Mouse (Mus musculus): ENCODE results near the gene Camta1. TPM values are rescaled to one million over a fixed set of nuclear protein-coding genes. Genes with fewer than 3 reads are reported as not detected.
A peak's percentile ranks its signal among the peaks of the same experiment; 100 is the strongest.

The Camta1 gene
- polyA plus RNA-seq, 1 experiment from 2014 or later: 93.9 TPM

DNA sequence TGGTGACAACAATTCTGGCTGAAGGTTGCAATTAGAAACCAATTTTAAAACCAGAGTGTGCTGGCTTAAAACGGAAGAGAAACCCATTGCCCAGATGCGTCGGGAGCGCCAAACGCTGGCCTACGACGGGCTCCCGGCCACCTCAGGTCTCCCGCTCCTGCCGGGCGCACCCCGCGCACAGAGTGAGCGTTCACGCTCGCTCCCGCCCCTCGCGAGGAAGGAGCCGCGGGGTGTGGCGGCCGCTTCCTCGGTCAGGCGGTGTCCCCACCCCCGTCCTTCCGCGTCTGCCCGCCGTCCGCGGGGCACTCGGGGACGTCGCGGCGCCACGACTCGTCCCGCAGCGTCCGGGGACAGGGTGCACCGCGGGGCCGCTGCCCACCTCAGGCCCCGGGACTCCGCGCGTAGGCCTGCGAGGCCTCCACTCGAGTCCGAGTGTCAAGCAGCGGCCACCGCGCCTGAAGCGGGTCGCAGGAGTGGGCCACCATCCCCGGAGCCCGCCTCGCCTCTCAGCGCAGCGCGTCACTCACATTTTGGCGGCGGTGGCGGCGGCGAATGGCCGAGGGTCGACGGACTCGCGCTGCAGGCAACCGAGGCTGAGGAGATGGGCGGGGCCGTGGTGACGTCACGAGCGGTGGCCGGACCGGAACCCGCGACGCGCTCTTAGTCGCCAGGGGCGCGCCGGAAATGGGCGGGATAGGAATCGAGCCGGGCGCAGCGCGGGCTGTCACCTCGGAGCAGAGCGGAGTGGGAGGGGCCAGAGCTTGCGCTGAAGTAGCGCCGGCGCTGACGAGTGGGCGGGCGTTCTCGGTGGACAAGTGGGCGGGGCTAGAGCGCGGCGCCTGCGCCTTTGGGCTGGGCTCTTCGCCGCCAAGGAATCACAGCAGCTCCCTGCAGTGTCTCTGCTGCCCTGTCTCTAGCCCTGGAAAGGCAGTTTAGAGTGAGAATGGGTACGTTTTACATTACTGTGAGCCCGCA lies 804.0 kb downstream of the Camta1 start, which contains the start of gene Vamp3:
TSS of gene Vamp3 (minus strand) at position 617 of the 975 bp plus-strand sequence.
- no peaks in the 10 kb centered on the region; the same call in 1 of the 2 replicates for H3K9me3 ChIP-seq (ENCODE audit: control insufficient read depth, low read length)

DNA sequence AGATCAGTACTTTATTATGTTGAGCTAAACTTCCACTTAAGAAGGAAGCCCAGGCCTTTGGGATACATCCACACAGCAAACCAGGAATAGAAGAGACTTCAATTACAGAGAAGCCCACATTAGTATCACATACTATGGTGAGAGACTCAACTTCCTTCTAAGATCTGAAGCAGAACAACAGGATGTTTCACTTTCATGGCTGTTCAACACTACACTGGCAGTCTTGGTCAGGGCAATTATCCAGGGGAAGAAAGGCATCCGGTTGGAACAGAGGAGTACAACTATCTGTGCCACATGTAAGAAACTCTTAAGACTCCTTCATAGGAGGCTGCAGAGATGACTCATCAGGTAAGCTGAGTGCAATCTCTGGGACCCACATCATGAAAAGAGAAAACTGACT lies 810.5 kb downstream of the Camta1 start:
- Histone ChIP-seq H3K9ac (ENCODE audit: low read depth, low read length) (no peak overlapping the region), H3K27me3 (replicated peaks; ENCODE audit: control insufficient read depth, insufficient read depth, low read length) (no peaks in the 10 kb centered on the region), H3K4me2 (no peak overlapping the region), H3K4me1 (replicated peaks; ENCODE audit: control insufficient read depth, insufficient read depth, low read length) (peaks cover under 1% of the 10 kb centered on the region; the same call in 1 of the 2 replicates), H3K27ac (ENCODE audit: low read depth, low read length) (no peak overlapping the region), H3K36me3 (ENCODE audit: control insufficient read depth, insufficient read depth, low read length) (peaks cover 22% of the 10 kb centered on the region), H3K4me3 (ENCODE audit: low read depth, low read length) (no peak overlapping the region), H3K9me3 (ENCODE audit: control insufficient read depth, low read length) (no peaks in the 10 kb centered on the region)
- WGBS: 95% methylated on average over 1 of the region's 1 CpGs
- ATAC-seq (replicated peaks; ENCODE audit: low FRiP score) (no peak), DNase-seq (ENCODE audit: low spot score) (no peak)

More for the DNA sequence above, 804.0 kb downstream of the Camta1 start, which contains the start of gene Vamp3:
- peak; percentile 99 for DNase-seq (ENCODE audit: low spot score)
- ATAC-seq (replicated peaks; ENCODE audit: low FRiP score): peak; percentile 98
- Histone ChIP-seq H3K4me2 (peak within 1 kb of the TSS; percentile 86), H3K4me3 (ENCODE audit: low read depth, low read length) (peak within 1 kb of the TSS; percentile 96), H3K4me1 (replicated peaks; ENCODE audit: control insufficient read depth, insufficient read depth, low read length) (peaks cover 8% of the 10 kb centered on the region), H3K36me3 (ENCODE audit: control insufficient read depth, insufficient read depth, low read length) (peaks cover 4% of the 10 kb centered on the region; the same call in 1 of the 2 replicates), H3K9ac (ENCODE audit: low read depth, low read length) (peak within 1 kb of the TSS; percentile 95), H3K27ac (ENCODE audit: low read depth, low read length) (peak within 1 kb of the TSS; percentile 92), H3K27me3 (replicated peaks; ENCODE audit: control insufficient read depth, insufficient read depth, low read length) (no peaks in the 10 kb centered on the region)
- under 1% methylated on average over 109 of the region's 114 CpGs for WGBS

DNA sequence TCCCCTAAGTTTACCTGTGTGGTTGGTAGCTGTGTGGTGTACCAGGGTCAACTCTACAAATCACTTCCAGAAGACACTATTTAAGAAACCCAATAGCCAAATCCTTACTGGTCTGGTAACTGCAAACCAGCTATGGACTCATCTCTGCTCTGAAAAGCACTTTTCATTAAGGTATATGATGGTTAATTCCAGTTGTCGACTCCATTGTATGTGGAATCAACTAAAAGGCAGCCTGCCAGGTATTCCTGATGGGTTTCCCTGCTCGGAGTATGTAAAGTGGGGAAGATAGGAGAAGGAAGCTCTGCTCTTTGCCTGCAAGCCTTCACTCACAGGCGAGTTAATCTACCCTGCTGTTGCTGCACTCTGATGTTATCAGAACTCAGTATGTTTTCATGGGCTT lies 815.2 kb downstream of the Camta1 start:
- no peak overlapping the region for H3K9ac ChIP-seq (ENCODE audit: low read depth, low read length)
- no peak overlapping the region for H3K4me2 ChIP-seq
- 78% methylated on average over 3 of the region's 3 CpGs for WGBS
- peaks cover 3% of the 10 kb centered on the region; the same call in 1 of the 2 replicates for H3K4me1 ChIP-seq (replicated peaks; ENCODE audit: control insufficient read depth, insufficient read depth, low read length)
- peaks cover 18% of the 10 kb centered on the region for H3K36me3 ChIP-seq (ENCODE audit: control insufficient read depth, insufficient read depth, low read length)
- no peak overlapping the region for H3K27ac ChIP-seq (ENCODE audit: low read depth, low read length)
- no peak for DNase-seq (ENCODE audit: low spot score)
- no peak overlapping the region for H3K4me3 ChIP-seq (ENCODE audit: low read depth, low read length)
- ATAC-seq (replicated peaks; ENCODE audit: low FRiP score): no peak
- no peaks in the 10 kb centered on the region for H3K9me3 ChIP-seq (ENCODE audit: control insufficient read depth, low read length)
- H3K27me3 ChIP-seq (replicated peaks; ENCODE audit: control insufficient read depth, insufficient read depth, low read length): no peaks in the 10 kb centered on the region

DNA sequence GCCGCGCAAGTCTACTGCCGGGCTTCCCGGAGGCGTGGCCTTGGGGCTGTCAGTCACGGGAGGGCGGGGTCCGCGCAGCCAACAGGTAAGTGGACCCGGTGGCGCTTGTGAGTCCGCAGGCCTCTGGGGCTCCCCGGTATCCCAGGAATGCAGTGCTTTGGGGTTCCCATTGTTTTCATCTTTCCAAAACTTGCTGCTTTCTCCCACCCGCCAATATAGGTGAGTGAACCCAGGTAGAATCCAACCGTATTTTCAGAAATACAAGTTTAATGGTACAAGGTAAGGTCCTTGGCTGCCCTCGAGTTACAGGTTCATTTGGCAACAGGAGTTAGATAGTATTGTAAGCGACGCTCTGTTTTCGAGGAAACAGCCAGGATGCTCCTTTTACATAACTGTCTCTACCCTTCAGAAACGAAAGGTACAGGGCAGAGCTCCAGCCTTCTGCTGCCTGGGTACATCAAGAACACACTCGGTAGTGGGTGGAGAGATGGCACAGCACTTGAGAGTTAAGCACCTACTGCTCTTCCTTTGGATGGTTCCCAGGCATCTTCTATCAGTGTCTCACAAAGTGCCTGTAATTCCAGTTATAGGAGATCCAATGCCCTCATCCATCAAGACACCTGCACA lies 816.6 kb downstream of the Camta1 start:
- 5% methylated on average over 21 of the region's 21 CpGs for WGBS
- ATAC-seq (replicated peaks; ENCODE audit: low FRiP score) (no peak), DNase-seq (ENCODE audit: low spot score) (no peak)
- H3K4me2 ChIP-seq: peak overlapping the region; percentile 99
- peaks cover 10% of the 10 kb centered on the region for H3K36me3 ChIP-seq (ENCODE audit: control insufficient read depth, insufficient read depth, low read length)
- H3K9me3 ChIP-seq (ENCODE audit: control insufficient read depth, low read length): no peaks in the 10 kb centered on the region
- peak overlapping the region; percentile 60 for H3K9ac ChIP-seq (ENCODE audit: low read depth, low read length)
- H3K4me3 ChIP-seq (ENCODE audit: low read depth, low read length): peak overlapping the region; percentile 63
- H3K27ac ChIP-seq (ENCODE audit: low read depth, low read length): no peak overlapping the region
- H3K4me1 ChIP-seq (replicated peaks; ENCODE audit: control insufficient read depth, insufficient read depth, low read length): peaks cover 3% of the 10 kb centered on the region; the same call in 1 of the 2 replicates
- no peaks in the 10 kb centered on the region for H3K27me3 ChIP-seq (replicated peaks; ENCODE audit: control insufficient read depth, insufficient read depth, low read length)

DNA sequence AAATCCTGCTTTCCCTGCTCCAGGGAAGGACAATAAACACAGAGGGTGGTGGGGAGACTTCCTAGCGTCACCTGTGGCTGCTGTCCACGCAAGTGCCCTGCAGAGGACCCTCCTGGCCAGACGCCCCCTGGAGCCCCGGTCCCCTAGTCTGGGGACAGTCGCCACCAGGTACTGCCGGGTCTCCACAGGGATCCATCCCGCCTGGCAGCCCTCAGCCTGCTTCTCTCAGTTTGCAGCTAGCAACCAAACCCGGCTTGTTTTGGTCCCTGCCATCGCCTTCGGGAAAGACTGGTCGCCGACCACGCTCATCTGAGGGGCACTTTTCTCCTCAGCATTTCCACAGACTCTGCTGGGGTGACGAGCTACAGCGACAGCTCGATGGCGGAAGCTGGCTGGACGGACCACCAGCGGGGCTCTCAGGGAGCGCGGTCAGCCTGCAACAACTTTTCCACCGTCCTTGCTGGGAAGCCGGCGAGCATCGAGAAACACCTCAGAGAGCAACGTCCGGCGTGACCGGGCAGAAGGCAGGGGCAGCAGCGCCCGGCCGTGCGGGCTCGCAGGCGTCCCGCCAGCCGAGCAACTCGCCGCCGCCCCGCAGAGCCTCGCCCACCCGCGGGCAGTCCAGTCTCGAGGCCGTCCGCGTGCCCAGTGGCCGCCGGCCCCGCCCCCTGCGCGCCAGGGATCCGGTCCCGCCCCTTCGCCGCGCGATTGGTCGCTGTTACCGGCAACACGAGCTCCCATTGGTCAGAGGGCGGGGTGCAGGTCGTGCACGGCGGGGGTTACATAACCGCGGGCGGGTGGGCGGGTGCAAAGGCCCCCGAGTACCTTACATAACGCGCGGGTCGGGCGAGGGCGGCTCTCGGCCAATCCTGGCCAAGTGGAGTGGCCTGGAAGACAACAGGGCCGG lies 817.4 kb downstream of the Camta1 start, which contains the start of gene Per3:
TSS of gene Per3 (minus strand) at position 629 of the 907 bp plus-strand sequence.
- Histone ChIP-seq H3K4me2 (peak within 1 kb of the TSS; percentile 99), H3K27ac (ENCODE audit: low read depth, low read length) (peak within 1 kb of the TSS; percentile 62; the same call in 1 of the 2 replicates), H3K27me3 (replicated peaks; ENCODE audit: control insufficient read depth, insufficient read depth, low read length) (no peaks in the 10 kb centered on the region), H3K9ac (ENCODE audit: low read depth, low read length) (peak within 1 kb of the TSS; percentile 77), H3K9me3 (ENCODE audit: control insufficient read depth, low read length) (no peaks in the 10 kb centered on the region), H3K4me3 (ENCODE audit: low read depth, low read length) (peak within 1 kb of the TSS; percentile 63), H3K36me3 (ENCODE audit: control insufficient read depth, insufficient read depth, low read length) (peaks cover 5% of the 10 kb centered on the region), H3K4me1 (replicated peaks; ENCODE audit: control insufficient read depth, insufficient read depth, low read length) (peaks cover 3% of the 10 kb centered on the region; the same call in 1 of the 2 replicates)
- DNase-seq (ENCODE audit: low spot score) (peak; percentile 97), ATAC-seq (replicated peaks; ENCODE audit: low FRiP score) (peak; percentile 99)
- WGBS: under 1% methylated on average over 76 of the region's 79 CpGs

DNA sequence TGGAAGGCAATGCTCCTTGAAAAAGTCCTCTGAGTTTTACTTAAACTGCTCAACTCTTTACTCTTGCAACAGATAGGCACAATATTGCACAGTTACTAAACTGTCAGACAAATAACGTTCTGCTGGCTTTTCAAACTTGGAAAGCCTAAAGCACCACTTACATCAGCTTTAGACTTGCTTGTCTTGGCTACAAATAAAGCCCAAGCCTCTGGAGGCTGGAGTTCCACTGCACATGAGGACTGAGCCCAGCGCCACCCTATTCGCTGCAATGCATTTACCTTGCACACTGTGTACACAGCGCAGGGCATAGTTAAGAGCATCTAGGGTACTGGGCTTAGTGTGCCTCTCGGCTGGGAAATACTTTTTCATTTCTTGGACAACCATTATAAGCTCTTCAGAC lies 818.4 kb downstream of the Camta1 start:
- Histone ChIP-seq H3K4me1 (replicated peaks; ENCODE audit: control insufficient read depth, insufficient read depth, low read length) (peaks cover 3% of the 10 kb centered on the region; the same call in 1 of the 2 replicates), H3K4me2 (peak overlapping the region; percentile 99), H3K27ac (ENCODE audit: low read depth, low read length) (no peak overlapping the region), H3K9me3 (ENCODE audit: control insufficient read depth, low read length) (no peaks in the 10 kb centered on the region), H3K36me3 (ENCODE audit: control insufficient read depth, insufficient read depth, low read length) (no peaks in the 10 kb centered on the region; the same call in 1 of the 2 replicates), H3K4me3 (ENCODE audit: low read depth, low read length) (peak overlapping the region; percentile 63), H3K9ac (ENCODE audit: low read depth, low read length) (no peak overlapping the region), H3K27me3 (replicated peaks; ENCODE audit: control insufficient read depth, insufficient read depth, low read length) (no peaks in the 10 kb centered on the region)
- WGBS: 57% methylated on average over 5 of the region's 5 CpGs
- ATAC-seq (replicated peaks; ENCODE audit: low FRiP score) (no peak), DNase-seq (ENCODE audit: low spot score) (no peak)

DNA sequence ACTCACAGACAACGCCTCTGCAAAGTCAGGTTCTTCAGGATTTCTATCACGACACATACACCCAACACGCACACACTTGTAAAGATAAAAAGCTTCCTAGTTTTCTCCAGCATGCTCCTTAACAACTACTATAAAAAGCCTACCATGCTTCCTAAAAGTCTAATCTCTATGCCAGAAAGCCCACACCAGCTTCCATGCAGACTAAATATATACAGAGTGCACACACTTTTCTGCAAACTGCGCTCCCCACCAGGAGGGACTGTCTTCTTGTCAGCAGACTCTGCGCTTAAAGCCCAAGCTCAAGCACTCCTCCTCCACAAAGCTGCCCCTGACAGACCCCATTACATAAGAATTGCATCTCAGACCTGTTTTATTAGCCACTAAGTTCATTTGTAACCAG lies 820.2 kb downstream of the Camta1 start:
- no peaks in the 10 kb centered on the region for H3K9me3 ChIP-seq (ENCODE audit: control insufficient read depth, low read length)
- no peak overlapping the region for H3K4me2 ChIP-seq
- peaks cover 3% of the 10 kb centered on the region; the same call in 1 of the 2 replicates for H3K4me1 ChIP-seq (replicated peaks; ENCODE audit: control insufficient read depth, insufficient read depth, low read length)
- DNase-seq (ENCODE audit: low spot score) (no peak), ATAC-seq (replicated peaks; ENCODE audit: low FRiP score) (no peak)
- H3K27me3 ChIP-seq (replicated peaks; ENCODE audit: control insufficient read depth, insufficient read depth, low read length): no peaks in the 10 kb centered on the region
- 84% methylated on average over 5 of the region's 5 CpGs for WGBS
- H3K27ac ChIP-seq (ENCODE audit: low read depth, low read length): no peak overlapping the region
- no peaks in the 10 kb centered on the region for H3K36me3 ChIP-seq (ENCODE audit: control insufficient read depth, insufficient read depth, low read length)
- no peak overlapping the region for H3K4me3 ChIP-seq (ENCODE audit: low read depth, low read length)
- no peak overlapping the region for H3K9ac ChIP-seq (ENCODE audit: low read depth, low read length)

DNA sequence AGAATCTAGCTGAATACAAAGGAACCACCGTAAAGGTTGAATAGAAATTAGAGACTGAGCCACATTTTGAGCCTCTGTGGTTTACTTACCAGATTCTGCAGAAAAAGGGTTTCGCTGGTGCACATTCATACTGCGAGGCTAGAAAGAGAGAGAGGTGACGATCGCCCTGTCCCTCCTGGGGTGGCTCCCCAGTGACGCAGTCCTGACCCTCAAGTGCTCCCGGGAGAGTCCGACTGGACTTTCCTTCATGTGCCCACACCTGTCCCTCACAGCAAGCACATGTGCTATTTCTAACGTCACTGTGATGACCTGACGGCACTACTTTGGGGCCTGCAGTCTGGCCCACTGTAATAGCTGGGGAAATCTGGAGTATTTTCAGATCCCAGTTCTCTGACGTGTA lies 823.9 kb downstream of the Camta1 start:
- Histone ChIP-seq H3K9me3 (ENCODE audit: control insufficient read depth, low read length) (no peaks in the 10 kb centered on the region), H3K27ac (ENCODE audit: low read depth, low read length) (no peak overlapping the region), H3K36me3 (ENCODE audit: control insufficient read depth, insufficient read depth, low read length) (no peaks in the 10 kb centered on the region), H3K4me2 (no peak overlapping the region), H3K4me1 (replicated peaks; ENCODE audit: control insufficient read depth, insufficient read depth, low read length) (no peaks in the 10 kb centered on the region), H3K9ac (ENCODE audit: low read depth, low read length) (no peak overlapping the region), H3K27me3 (replicated peaks; ENCODE audit: control insufficient read depth, insufficient read depth, low read length) (no peaks in the 10 kb centered on the region), H3K4me3 (ENCODE audit: low read depth, low read length) (no peak overlapping the region)
- 91% methylated on average over 11 of the region's 11 CpGs for WGBS
- DNase-seq (ENCODE audit: low spot score): no peak
- ATAC-seq (replicated peaks; ENCODE audit: low FRiP score): no peak
